Mouse (Mus musculus): ENCODE measurements around the gene Slit2.

The Slit2 gene

GRCm38 (mm10) chr5:48050637-48051314 is 67.8 kb downstream of the Slit2 start:
- no peak for DNase-seq (ENCODE audit: low read depth, low spot score)

- DNase-seq (ENCODE audit: low read depth, low spot score), result no peak
These were observed 75.7 kb downstream of the Slit2 start for GRCm38 (mm10) chr5:48058612-48059011.

GRCm38 (mm10) chr5:48060715-48061114 is 77.8 kb downstream of the Slit2 start:
- DNase-seq (ENCODE audit: low read depth, low spot score), result no peak

- no peak for DNase-seq (ENCODE audit: low read depth, low spot score)
These were observed 95.8 kb downstream of the Slit2 start for GRCm38 (mm10) chr5:48078730-48079129.

GRCm38 (mm10) chr5:48081223-48081881 is 98.4 kb downstream of the Slit2 start:
- DNase-seq (ENCODE audit: low read depth, low spot score), result no peak

GRCm38 (mm10) chr5:48113400-48113799 is 130.5 kb downstream of the Slit2 start:
- DNase-seq (ENCODE audit: low read depth, low spot score), result no peak

- no peak for DNase-seq (ENCODE audit: low read depth, low spot score)
These were observed 132.1 kb downstream of the Slit2 start for GRCm38 (mm10) chr5:48114969-48115537.

- DNase-seq (ENCODE audit: low read depth, low spot score), result no peak
These were observed 139.7 kb downstream of the Slit2 start for GRCm38 (mm10) chr5:48122651-48123050.

GRCm38 (mm10) chr5:48125770-48126423 is 143.0 kb downstream of the Slit2 start:
- no peak for DNase-seq (ENCODE audit: low read depth, low spot score)

GRCm38 (mm10) chr5:48129981-48130380 is 147.0 kb downstream of the Slit2 start:
- no peak for DNase-seq (ENCODE audit: low read depth, low spot score)

GRCm38 (mm10) chr5:48136571-48136970 is 153.6 kb downstream of the Slit2 start:
- DNase-seq (ENCODE audit: low read depth, low spot score), result no peak

GRCm38 (mm10) chr5:48138849-48139487 is 156.0 kb downstream of the Slit2 start:
- no peak for DNase-seq (ENCODE audit: low read depth, low spot score)

GRCm38 (mm10) chr5:48139488-48139862 is 156.5 kb downstream of the Slit2 start:
- no peak for DNase-seq (ENCODE audit: low read depth, low spot score)

- no peak for DNase-seq (ENCODE audit: low read depth, low spot score)
These were observed 163.1 kb downstream of the Slit2 start for GRCm38 (mm10) chr5:48146082-48146481.

GRCm38 (mm10) chr5:48160829-48161228 is 177.9 kb downstream of the Slit2 start:
- DNase-seq (ENCODE audit: low read depth, low spot score), result no peak

- no peak for DNase-seq (ENCODE audit: low read depth, low spot score)
These were observed 198.8 kb downstream of the Slit2 start for GRCm38 (mm10) chr5:48181646-48182302.

GRCm38 (mm10) chr5:48184358-48184757 is 201.4 kb downstream of the Slit2 start:
- DNase-seq (ENCODE audit: low read depth, low spot score), result no peak

GRCm38 (mm10) chr5:48187819-48188218 is 204.9 kb downstream of the Slit2 start:
- DNase-seq (ENCODE audit: low read depth, low spot score), result no peak

GRCm38 (mm10) chr5:48199380-48199779 is 216.4 kb downstream of the Slit2 start:
- no peak for DNase-seq (ENCODE audit: low read depth, low spot score)

- no peak for DNase-seq (ENCODE audit: low read depth, low spot score)
These were observed 232.3 kb downstream of the Slit2 start for GRCm38 (mm10) chr5:48215248-48215647.

- DNase-seq (ENCODE audit: low read depth, low spot score), result no peak
These were observed 236.8 kb downstream of the Slit2 start for GRCm38 (mm10) chr5:48219624-48220155.
